Mouse (Mus musculus) splenic B cell, adult 2 months (primary cell): ENCODE data around the gene Klhl2.

Source experiments
- DNase-seq: peaks from one replicate; pipeline ENCODE4 v3.0.0-alpha.2; 2011; ENCODE audit warnings: low read depth, low spot score
- H3K27me3 ChIP-seq: 2 replicates; pipeline ENCODE4 v1.6.1; 2012; ENCODE audit warnings: mild to moderate bottlenecking, low read length, moderate library complexity, mixed read lengths; ENCODE audit not compliant: control insufficient read depth, poor library complexity, insufficient read depth, severe bottlenecking
- H3K36me3 ChIP-seq: 2 replicates; pipeline ENCODE4 v1.6.1; 2012; ENCODE audit warnings: mild to moderate bottlenecking, low read length, moderate library complexity, mixed read lengths; ENCODE audit not compliant: control insufficient read depth, poor library complexity, insufficient read depth, severe bottlenecking

The Klhl2 gene

GRCm38 (mm10) chr8:64767047-64767446, 82.8 kb downstream of the Klhl2 start:
- DNase-seq: no peak
- Histone ChIP-seq H3K36me3 (peaks cover 2% of the 10 kb centered on the region; the same call in 1 of the 2 replicates), H3K27me3 (no peaks in the 10 kb centered on the region)

GRCm38 (mm10) chr8:64764075-64764474, 85.7 kb downstream of the Klhl2 start:
- DNase-seq: peak; percentile 3
- Histone ChIP-seq H3K27me3 (no peaks in the 10 kb centered on the region), H3K36me3 (peaks cover 4% of the 10 kb centered on the region; the same call in 1 of the 2 replicates)

GRCm38 (mm10) chr8:64762751-64763150, 87.1 kb downstream of the Klhl2 start:
- no peaks in the 10 kb centered on the region for H3K27me3 ChIP-seq
- no peak for DNase-seq

GRCm38 (mm10) chr8:64761430-64761829, 88.4 kb downstream of the Klhl2 start:
- Histone ChIP-seq H3K27me3 (no peaks in the 10 kb centered on the region), H3K36me3 (peaks cover 6% of the 10 kb centered on the region; the same call in 1 of the 2 replicates)
- DNase-seq: no peak

More at GRCm38 (mm10) chr8:64762751-64763150, 87.1 kb downstream of the Klhl2 start:
- H3K36me3 ChIP-seq: peaks cover 8% of the 10 kb centered on the region

- Histone ChIP-seq H3K27me3 (no peaks in the 10 kb centered on the region), H3K36me3 (peaks cover 7% of the 10 kb centered on the region)
- no peak for DNase-seq
These were observed 91.9 kb downstream of the Klhl2 start for GRCm38 (mm10) chr8:64757956-64758355.

GRCm38 (mm10) chr8:64746215-64747058, 103.4 kb downstream of the Klhl2 start:
- H3K36me3 ChIP-seq: peaks cover 3% of the 10 kb centered on the region
- H3K27me3 ChIP-seq: no peaks in the 10 kb centered on the region
- DNase-seq: no peak

GRCm38 (mm10) chr8:64740547-64741211, 109.1 kb downstream of the Klhl2 start:
- H3K36me3 ChIP-seq: no peaks in the 10 kb centered on the region
- H3K27me3 ChIP-seq: no peaks in the 10 kb centered on the region
- no peak for DNase-seq

- H3K36me3 ChIP-seq: no peaks in the 10 kb centered on the region
- DNase-seq: no peak
- H3K27me3 ChIP-seq: no peaks in the 10 kb centered on the region
These were observed 110.9 kb downstream of the Klhl2 start for GRCm38 (mm10) chr8:64738916-64739315.

- Histone ChIP-seq H3K36me3 (no peaks in the 10 kb centered on the region), H3K27me3 (no peaks in the 10 kb centered on the region)
- no peak for DNase-seq
These were observed 113.0 kb downstream of the Klhl2 start for GRCm38 (mm10) chr8:64736767-64737323.

- H3K36me3 ChIP-seq: peaks cover 3% of the 10 kb centered on the region
- H3K27me3 ChIP-seq: no peaks in the 10 kb centered on the region
- DNase-seq: no peak
These were observed 114.7 kb downstream of the Klhl2 start for GRCm38 (mm10) chr8:64735161-64735560.

GRCm38 (mm10) chr8:64733271-64733943, 116.4 kb downstream of the Klhl2 start, which contains the start of gene Msmo1:
Gene Msmo1 (minus strand): TSS chr8:64733792.
- Histone ChIP-seq H3K27me3 (no peaks in the 10 kb centered on the region), H3K36me3 (peaks cover 3% of the 10 kb centered on the region)
- DNase-seq: peak; percentile 99

GRCm38 (mm10) chr8:64732596-64732995, 117.2 kb downstream of the Klhl2 start:
- DNase-seq: no peak
- peaks cover 3% of the 10 kb centered on the region for H3K36me3 ChIP-seq
- no peaks in the 10 kb centered on the region for H3K27me3 ChIP-seq

- DNase-seq: no peak
- Histone ChIP-seq H3K36me3 (peaks cover 8% of the 10 kb centered on the region), H3K27me3 (no peaks in the 10 kb centered on the region)
These were observed 121.7 kb downstream of the Klhl2 start for GRCm38 (mm10) chr8:64728156-64728555.

- no peaks in the 10 kb centered on the region for H3K27me3 ChIP-seq
- DNase-seq: no peak
- peaks cover 12% of the 10 kb centered on the region for H3K36me3 ChIP-seq
These were observed 123.6 kb downstream of the Klhl2 start for GRCm38 (mm10) chr8:64726190-64726695.
